Comparison of ENCODE assay signal across 19 mouse cellular contexts in the genomic region with DNA sequence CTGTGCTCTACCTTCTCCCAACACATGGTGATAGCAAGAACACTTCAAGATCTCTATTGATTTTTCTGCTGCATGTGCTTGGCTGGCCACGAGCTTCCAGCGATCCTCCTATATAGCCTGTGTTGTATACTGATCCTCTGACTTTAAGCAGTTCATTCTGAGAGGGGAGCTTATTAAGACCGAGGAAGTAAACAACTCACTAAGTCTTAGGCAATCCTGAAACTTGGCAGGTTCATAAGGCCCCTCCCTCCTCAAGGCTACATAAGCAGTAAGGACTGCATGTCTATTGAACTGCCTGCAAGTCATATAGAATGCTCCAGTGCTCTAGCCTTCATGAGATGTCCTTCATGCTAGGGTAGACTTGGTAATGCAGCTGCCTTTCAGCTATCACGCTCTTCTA. TPM values are rescaled to one million over a fixed set of nuclear protein-coding genes. Genes with fewer than 3 reads are reported as not detected.
DNase-seq lines count a peak whose midpoint lies in the region; ATAC-seq lines count a peak whose summit lies in the region.
"Had no signal": no experiment of that assay in that cellular context is flagged by ENCODE, and none has a peak within 500 bp of the region (broad histone marks: within the 10 kb centered on the region; RNA-seq: fewer than 3 reads in every experiment).

No protein-coding gene starts in this region.

- H3K4me3 ChIP-seq in heart, embryonic 10.5 days, result no peak overlapping the region
- no peak overlapping the region for H3K4me3 ChIP-seq in lung, embryonic 16.5 days (ENCODE audit: low read length)
- H3K4me3 ChIP-seq in hindbrain, embryonic 11.5 days (ENCODE audit: low read depth, low read length), result no peak overlapping the region
- H3K4me3 ChIP-seq: embryonic facial prominence, embryonic 15.5 days; erythroblast, embryonic 14.5 days; forebrain, embryonic 10.5 days; intestine, embryonic 15.5 days had no signal

- no peaks in the 10 kb centered on the region for H3K27me3 ChIP-seq in heart, embryonic 10.5 days (ENCODE audit: insufficient read depth, poor library complexity, severe bottlenecking)
- no peaks in the 10 kb centered on the region for H3K27me3 ChIP-seq in lung, embryonic 16.5 days (ENCODE audit: control insufficient read depth, insufficient read depth, low read depth, low read length)
- no peaks in the 10 kb centered on the region for H3K27me3 ChIP-seq in hindbrain, embryonic 11.5 days (ENCODE audit: control insufficient read depth, insufficient read depth, low read length)
- H3K27me3 ChIP-seq: embryonic facial prominence, embryonic 15.5 days; intestine, embryonic 15.5 days had no signal

- H3K36me3 ChIP-seq in heart, embryonic 10.5 days, result peaks cover 99% of the 10 kb centered on the region
- H3K36me3 ChIP-seq in lung, embryonic 16.5 days (ENCODE audit: control insufficient read depth, insufficient read depth, low read length), result peaks cover 38% of the 10 kb centered on the region
- H3K36me3 ChIP-seq in hindbrain, embryonic 11.5 days (ENCODE audit: control insufficient read depth, insufficient read depth, low read length), result peaks cover 4% of the 10 kb centered on the region; the same call in 1 of the 2 replicates

- H3K9ac ChIP-seq in lung, embryonic 16.5 days (ENCODE audit: low read length), result no peak overlapping the region
- no peak overlapping the region for H3K9ac ChIP-seq in hindbrain, embryonic 11.5 days (ENCODE audit: low read depth, low read length)
- H3K9ac ChIP-seq: embryonic facial prominence, embryonic 15.5 days; hindbrain, embryonic 14.5 days; intestine, embryonic 15.5 days had no signal

- H3K9me3 ChIP-seq in heart, embryonic 10.5 days, result no peaks in the 10 kb centered on the region
- H3K9me3 ChIP-seq in lung, embryonic 16.5 days (ENCODE audit: control insufficient read depth, low read length), result no peaks in the 10 kb centered on the region
- no peaks in the 10 kb centered on the region for H3K9me3 ChIP-seq in hindbrain, embryonic 11.5 days (ENCODE audit: control insufficient read depth, low read length)
- H3K9me3 ChIP-seq: embryonic facial prominence, embryonic 15.5 days; forebrain, embryonic 10.5 days; intestine, embryonic 15.5 days had no signal

- H3K4me1 ChIP-seq in heart, embryonic 10.5 days, result peaks cover 28% of the 10 kb centered on the region
- peaks cover 15% of the 10 kb centered on the region for H3K4me1 ChIP-seq in lung, embryonic 16.5 days (replicated peaks; ENCODE audit: control insufficient read depth, insufficient read depth, low read length)
- no peaks in the 10 kb centered on the region for H3K4me1 ChIP-seq in hindbrain, embryonic 11.5 days (replicated peaks; ENCODE audit: control insufficient read depth, insufficient read depth, low read length)
- H3K4me1 ChIP-seq: forebrain, embryonic 10.5 days had no signal

- H3K27ac ChIP-seq in heart, embryonic 10.5 days, result no peak overlapping the region
- no peak overlapping the region for H3K27ac ChIP-seq in lung, embryonic 16.5 days (ENCODE audit: low read length)
- H3K27ac ChIP-seq in hindbrain, embryonic 11.5 days (ENCODE audit: low read depth, low read length), result no peak overlapping the region
- H3K27ac ChIP-seq: embryonic facial prominence, embryonic 15.5 days; forebrain, embryonic 10.5 days; hindbrain, embryonic 14.5 days; intestine, embryonic 15.5 days had no signal

- 94% methylated on average over 4 of the region's 4 CpGs for WGBS in heart, embryonic 10.5 days
- 81% methylated on average over 4 of the region's 4 CpGs for WGBS in lung, embryonic 16.5 days
- 94% methylated on average over 4 of the region's 4 CpGs for whole genome bisulfite sequencing in hindbrain, embryonic 11.5 days

- ATAC-seq in lung, embryonic 16.5 days (ENCODE audit: low read depth), result 0 out of 2 replicates have a peak, but pooled peaks have one; percentile 24
- no peak for ATAC-seq in hindbrain, embryonic 11.5 days (ENCODE audit: low FRiP score)
- ATAC-seq: forebrain, embryonic 16.5 days; intestine, embryonic 15.5 days had no signal

- no peak overlapping the region for H3K4me2 ChIP-seq in lung, embryonic 16.5 days (ENCODE audit: low read depth, low read length)
- H3K4me2 ChIP-seq in hindbrain, embryonic 11.5 days (replicated peaks; ENCODE audit: low read depth, low read length), result no peak overlapping the region
- H3K4me2 ChIP-seq: embryonic facial prominence, embryonic 15.5 days; hindbrain, embryonic 14.5 days; intestine, embryonic 15.5 days had no signal

- peak; percentile 87 for DNase-seq in heart, adult 11 months
- no peak for DNase-seq in heart, embryonic 10.5 days (ENCODE audit: low spot score)
- DNase-seq in lung, postnatal 4 days, result no peak
- DNase-seq in NIH3T3 (ENCODE audit: low read depth), result peak; percentile 53
- DNase-seq in lung, postnatal 25 days (ENCODE audit: low spot score), result peak; percentile 50
- no peak for DNase-seq in hindbrain, embryonic 11.5 days (ENCODE audit: low spot score)
- DNase-seq: adrenal gland, postnatal 25 days; cerebellum, adult 18-20 months; cerebellum, postnatal 10 days; embryo, embryonic 11 days; gastrocnemius, postnatal 14 days; heart, postnatal 14 days had no signal

RNA-seq across cellular contexts. Expression of gene Iqck, which starts 9.2 kb away (rescaled TPM):
- 0.90 and 1.6 TPM in 2 replicates for polyA plus RNA-seq in heart, embryonic 10.5 days (2016; fragmentation: Nextera tagmentation; extraction: Ambion mirVana)
- polyA plus RNA-seq in lung, embryonic 16.5 days (2015; fragmentation: Nextera tagmentation; extraction: Ambion mirVana), result 3.7 and 4.6 TPM in 2 replicates
- polyA plus RNA-seq in hindbrain, embryonic 11.5 days (2014; fragmentation: Nextera tagmentation; extraction: Ambion mirVana), result 4.0 and 4.3 TPM in 2 replicates

RNA-seq across cellular contexts. Expression of gene Knop1, which starts 9.7 kb away (rescaled TPM):
- 61.8 and 88.1 TPM in 2 replicates for polyA plus RNA-seq in heart, embryonic 10.5 days (2016; fragmentation: Nextera tagmentation; extraction: Ambion mirVana)
- polyA plus RNA-seq in lung, embryonic 16.5 days (2015; fragmentation: Nextera tagmentation; extraction: Ambion mirVana), result 72.0 and 84.7 TPM in 2 replicates
- polyA plus RNA-seq in hindbrain, embryonic 11.5 days (2014; fragmentation: Nextera tagmentation; extraction: Ambion mirVana), result 108 and 112 TPM in 2 replicates

Comparison
In these comparisons a context has a peak if more than half of its experiments do, and no peak if none do; other contexts are left out.
1. DNase-seq: peak in heart, adult 11 months (single experiment), NIH3T3 (single experiment) and lung, postnatal 25 days (single experiment); none in heart, embryonic 10.5 days (single experiment), lung, postnatal 4 days (0 of 2) and hindbrain, embryonic 11.5 days (single experiment).